Mouse (Mus musculus) MEL (cell line): ENCODE results near the gene Syn3. TPM values are rescaled to one million over a fixed set of nuclear protein-coding genes. Genes with fewer than 3 reads are reported as not detected.

Source experiments
- DNase-seq: peaks from one replicate; pipeline ENCODE4 v3.0.0; 2011; ENCODE audit warnings: low read depth, low spot score
- H3K27ac ChIP-seq: 2 replicates; pipeline ENCODE4 v1.5.1; 2012; ENCODE audit warnings: low read depth, mild to moderate bottlenecking, control low read depth, low read length, moderate library complexity; ENCODE audit not compliant: control insufficient read depth
- H3K27me3 ChIP-seq, 2 experiments: fragments of 150-350 bp in 1 of 2; sonication (generic) in 1 of 2; 2 replicates each; pipeline ENCODE4 v1.6.1; 2012; ENCODE audit warnings: low read length in 2 of 2, mild to moderate bottlenecking in 2 of 2, improper control_type of control experiment in 1 of 2, moderate library complexity in 1 of 2; ENCODE audit not compliant: insufficient read depth in 2 of 2, control insufficient read depth in 1 of 2
- H3K36me3 ChIP-seq, 2 experiments: 2 replicates each; pipeline ENCODE4 v1.6.1; 2012 to 2014; ENCODE audit warnings: low read length in 2 of 2, improper control_type of control experiment in 1 of 2, inconsistent platforms in 1 of 2, mild to moderate bottlenecking in 1 of 2; ENCODE audit not compliant: insufficient read depth in 2 of 2, control insufficient read depth in 1 of 2
- H3K4me1 ChIP-seq, 2 experiments: fragments of 150-350 bp in 1 of 2; sonication (generic) in 1 of 2; 2 replicates each; pipeline ENCODE4 v1.6.1; 2012; ENCODE audit warnings: low read length in 2 of 2, improper control_type of control experiment in 1 of 2, mild to moderate bottlenecking in 1 of 2; ENCODE audit not compliant: insufficient read depth in 2 of 2, control insufficient read depth in 1 of 2
- H3K4me3 ChIP-seq, 2 experiments: fragments of 150-350 bp in 1 of 2; sonication (generic) in 1 of 2; 2 replicates each; pipeline ENCODE4 v1.5.1; 2012; ENCODE audit warnings: low read depth in 2 of 2, low read length in 2 of 2, mild to moderate bottlenecking in 2 of 2, moderate library complexity in 2 of 2, control low read depth in 1 of 2, improper control_type of control experiment in 1 of 2; ENCODE audit not compliant: control insufficient read depth in 1 of 2, insufficient read depth in 1 of 2
- H3K79me2 ChIP-seq: 2 replicates; pipeline ENCODE4 v1.6.1; 2012; ENCODE audit warnings: mild to moderate bottlenecking, low read length, moderate library complexity; ENCODE audit not compliant: control insufficient read depth, poor library complexity, insufficient read depth
- H3K9ac ChIP-seq: 2 replicates; pipeline ENCODE4 v1.6.1; 2012; ENCODE audit warnings: low read depth, mild to moderate bottlenecking, control low read depth, low read length, moderate library complexity; ENCODE audit not compliant: control insufficient read depth, poor library complexity, severe bottlenecking
- H3K9me3 ChIP-seq: fragments of 150-350 bp; sonication (generic); replicated peaks from 2 replicates; pipeline ENCODE4 v1.6.1; 2012; ENCODE audit warnings: mild to moderate bottlenecking, low read length, improper control_type of control experiment, moderate library complexity; ENCODE audit not compliant: insufficient read depth
- BHLHE40 ChIP-seq: IDR thresholded peaks from 2 replicates; pipeline ENCODE4 v1.6.1; 2012; ENCODE audit warnings: low read depth, mild to moderate bottlenecking, inconsistent platforms, low read length, improper control_type of control experiment, borderline replicate concordance
- CHD1 ChIP-seq: IDR thresholded peaks from 2 replicates; pipeline ENCODE4 v1.6.1; 2012; ENCODE audit warnings: low read depth, mild to moderate bottlenecking, inconsistent platforms, low read length, improper control_type of control experiment
- CTCF ChIP-seq, 3 experiments: IDR thresholded peaks in 2 of 3; conservative IDR thresholded peaks in 1 of 3; 2 replicates each; pipeline ENCODE4 v1.5.1; 2011 to 2012; ENCODE audit warnings: low read length in 3 of 3, low read depth in 2 of 3, mild to moderate bottlenecking in 2 of 3, improper control_type of control experiment in 1 of 3, inconsistent platforms in 1 of 3, mixed read lengths in 1 of 3, moderate library complexity in 1 of 3; ENCODE audit not compliant: control insufficient read depth in 1 of 3, insufficient read depth in 1 of 3, poor library complexity in 1 of 3, severe bottlenecking in 1 of 3
- E2F4 ChIP-seq: IDR thresholded peaks from 2 replicates; pipeline ENCODE4 v1.6.1; 2011; ENCODE audit warnings: low read depth, low read length, improper control_type of control experiment, borderline replicate concordance
- ELF1 ChIP-seq: IDR thresholded peaks from 2 replicates; pipeline ENCODE4 v1.6.1; 2014; ENCODE audit warnings: low read depth, mild to moderate bottlenecking, inconsistent platforms, low read length, improper control_type of control experiment, moderate library complexity
- EP300 ChIP-seq, 2 experiments: IDR thresholded peaks; 2 replicates each; pipeline ENCODE4 v1.6.1; 2011; ENCODE audit warnings: improper control_type of control experiment in 2 of 2, low read length in 2 of 2, low read depth in 1 of 2, mild to moderate bottlenecking in 1 of 2
- GABPA ChIP-seq: IDR thresholded peaks from 2 replicates; pipeline ENCODE4 v1.6.1; 2012; ENCODE audit warnings: low read depth, mild to moderate bottlenecking, inconsistent platforms, low read length, improper control_type of control experiment, moderate library complexity
- HCFC1 ChIP-seq: IDR thresholded peaks from 2 replicates; pipeline ENCODE4 v1.6.1; 2012; ENCODE audit warnings: low read depth, mild to moderate bottlenecking, inconsistent platforms, low read length, improper control_type of control experiment, moderate library complexity
- JUND ChIP-seq: IDR thresholded peaks from 2 replicates; pipeline ENCODE4 v1.6.1; 2011; ENCODE audit warnings: low read depth, mild to moderate bottlenecking, improper control_type of control experiment, low read length
- KAT2A ChIP-seq: conservative IDR thresholded peaks from 2 replicates; pipeline ENCODE4 v1.6.1; 2012; ENCODE audit warnings: low read depth, low read length, improper control_type of control experiment, inconsistent platforms
- MAFK ChIP-seq: IDR thresholded peaks from 2 replicates; pipeline ENCODE4 v1.6.1; 2011; ENCODE audit warnings: low read depth, mild to moderate bottlenecking, low read length, improper control_type of control experiment, borderline replicate concordance
- MAX ChIP-seq: IDR thresholded peaks from 2 replicates; pipeline ENCODE4 v1.6.1; 2011; ENCODE audit warnings: low read length, improper control_type of control experiment
- MAZ ChIP-seq: IDR thresholded peaks from 2 replicates; pipeline ENCODE4 v1.6.1; 2012; ENCODE audit warnings: low read depth, mild to moderate bottlenecking, inconsistent platforms, low read length, improper control_type of control experiment
- MEF2A ChIP-seq: IDR thresholded peaks from 2 replicates; pipeline ENCODE4 v1.6.1; 2014; ENCODE audit warnings: low read depth, mild to moderate bottlenecking, inconsistent platforms, low read length, improper control_type of control experiment; ENCODE audit not compliant: poor library complexity, insufficient replicate concordance, severe bottlenecking; ENCODE audit errors: extremely low read depth
- MXI1 ChIP-seq: IDR thresholded peaks from 2 replicates; pipeline ENCODE4 v1.6.1; 2011; ENCODE audit warnings: mild to moderate bottlenecking, low read depth, low read length, improper control_type of control experiment
- MYB ChIP-seq: IDR thresholded peaks from 2 replicates; pipeline ENCODE4 v1.6.1; 2011; ENCODE audit warnings: mild to moderate bottlenecking, low read depth, low read length, improper control_type of control experiment
- MYC ChIP-seq: IDR thresholded peaks from 2 replicates; pipeline ENCODE4 v1.6.1; 2011; ENCODE audit warnings: low read depth, mild to moderate bottlenecking, low read length, improper control_type of control experiment, moderate library complexity
- NELFE ChIP-seq: IDR thresholded peaks from 2 replicates; pipeline ENCODE4 v1.6.1; 2011; ENCODE audit warnings: low read depth, low read length, improper control_type of control experiment
- NRF1 ChIP-seq: IDR thresholded peaks from 2 replicates; pipeline ENCODE4 v1.6.1; 2014; ENCODE audit warnings: low read depth, mild to moderate bottlenecking, inconsistent platforms, low read length, improper control_type of control experiment, moderate library complexity; ENCODE audit not compliant: poor library complexity, insufficient read depth, severe bottlenecking
- POLR2A ChIP-seq, 2 experiments: IDR thresholded peaks; 2 replicates each; pipeline ENCODE4 v1.6.1; 2011 to 2012; ENCODE audit warnings: low read length in 2 of 2, mild to moderate bottlenecking in 2 of 2, control low read depth in 1 of 2, improper control_type of control experiment in 1 of 2, low read depth in 1 of 2, moderate library complexity in 1 of 2; ENCODE audit not compliant: control insufficient read depth in 1 of 2, insufficient read depth in 1 of 2, poor library complexity in 1 of 2
- POLR2AphosphoS2 ChIP-seq: IDR thresholded peaks from 2 replicates; pipeline ENCODE4 v1.6.1; 2011; ENCODE audit warnings: low read length, improper control_type of control experiment
- POLR2AphosphoS5 ChIP-seq: IDR thresholded peaks from 2 replicates; pipeline ENCODE4 v1.6.1; 2012; ENCODE audit warnings: low read depth, borderline replicate concordance, mild to moderate bottlenecking, inconsistent platforms, low read length, moderate library complexity, mixed read lengths
- RAD21 ChIP-seq: IDR thresholded peaks from 2 replicates; pipeline ENCODE4 v1.6.1; 2011; ENCODE audit warnings: mild to moderate bottlenecking, low read depth, low read length, improper control_type of control experiment
- RCOR1 ChIP-seq: IDR thresholded peaks from 2 replicates; pipeline ENCODE4 v1.6.1; 2012; ENCODE audit warnings: low read depth, mild to moderate bottlenecking, inconsistent platforms, low read length, improper control_type of control experiment
- SIN3A ChIP-seq: IDR thresholded peaks from 2 replicates; pipeline ENCODE4 v1.6.1; 2012; ENCODE audit warnings: low read length, improper control_type of control experiment, inconsistent platforms
- SMC3 ChIP-seq: IDR thresholded peaks from 2 replicates; pipeline ENCODE4 v1.6.1; 2011; ENCODE audit warnings: low read depth, low read length, improper control_type of control experiment
- TAL1 ChIP-seq: IDR thresholded peaks from 2 replicates; pipeline ENCODE4 v1.6.1; 2012; ENCODE audit warnings: mild to moderate bottlenecking, inconsistent platforms, low read length, moderate library complexity, mixed read lengths
- TBP ChIP-seq: IDR thresholded peaks from 2 replicates; pipeline ENCODE4 v1.8.0; 2011; ENCODE audit warnings: low read depth, low read length, improper control_type of control experiment
- TCF12 ChIP-seq: IDR thresholded peaks from 2 replicates; pipeline ENCODE4 v1.6.1; 2014; ENCODE audit warnings: low read depth, mild to moderate bottlenecking, inconsistent platforms, low read length, improper control_type of control experiment, moderate library complexity
- UBTF ChIP-seq: IDR thresholded peaks from 2 replicates; pipeline ENCODE4 v1.6.1; 2012; ENCODE audit warnings: low read depth, mild to moderate bottlenecking, inconsistent platforms, low read length, improper control_type of control experiment, moderate library complexity, borderline replicate concordance; ENCODE audit not compliant: insufficient read depth
- USF1 ChIP-seq: IDR thresholded peaks from 2 replicates; pipeline ENCODE4 v1.6.1; 2014; ENCODE audit warnings: low read depth, mild to moderate bottlenecking, inconsistent platforms, low read length, improper control_type of control experiment, moderate library complexity
- ZC3H11A ChIP-seq: IDR thresholded peaks from 2 replicates; pipeline ENCODE4 v1.6.1; 2012; ENCODE audit warnings: low read depth, mild to moderate bottlenecking, inconsistent platforms, low read length, improper control_type of control experiment
- ZKSCAN1 ChIP-seq: IDR thresholded peaks from 2 replicates; pipeline ENCODE4 v1.6.1; 2012; ENCODE audit warnings: low read depth, mild to moderate bottlenecking, inconsistent platforms, low read length, improper control_type of control experiment, moderate library complexity
- ZNF384 ChIP-seq: IDR thresholded peaks from 2 replicates; pipeline ENCODE4 v1.6.1; 2012; ENCODE audit warnings: low read depth, mild to moderate bottlenecking, inconsistent platforms, low read length, improper control_type of control experiment
- polyA plus RNA-seq, 2 experiments: library from polyadenylated mRNA; stranded (reverse) in 1 of 2; unstranded in 1 of 2; fragments of >175 nt in 1 of 2; fragments of >200 nt in 1 of 2; gene quantifications; 2 replicates each; pipeline versions ENCODE4 v1.2.1 to v1.2.4; 2012; ENCODE audit warnings: low replicate concordance in 2 of 2, low read depth in 1 of 2; ENCODE audit not compliant: insufficient read length in 2 of 2, insufficient read depth in 1 of 2, missing spikeins in 1 of 2
- total RNA-seq: library from RNA; depleted of rRNA; stranded (reverse); fragments of 300-350 nt; gene quantifications from 2 replicates; pipeline ENCODE4 v1.2.3, GENCODE M21; 2012

Gene Syn3
- total and polyA plus RNA-seq, 3 experiments, result 0.06 TPM; not detected in 2

DNA sequence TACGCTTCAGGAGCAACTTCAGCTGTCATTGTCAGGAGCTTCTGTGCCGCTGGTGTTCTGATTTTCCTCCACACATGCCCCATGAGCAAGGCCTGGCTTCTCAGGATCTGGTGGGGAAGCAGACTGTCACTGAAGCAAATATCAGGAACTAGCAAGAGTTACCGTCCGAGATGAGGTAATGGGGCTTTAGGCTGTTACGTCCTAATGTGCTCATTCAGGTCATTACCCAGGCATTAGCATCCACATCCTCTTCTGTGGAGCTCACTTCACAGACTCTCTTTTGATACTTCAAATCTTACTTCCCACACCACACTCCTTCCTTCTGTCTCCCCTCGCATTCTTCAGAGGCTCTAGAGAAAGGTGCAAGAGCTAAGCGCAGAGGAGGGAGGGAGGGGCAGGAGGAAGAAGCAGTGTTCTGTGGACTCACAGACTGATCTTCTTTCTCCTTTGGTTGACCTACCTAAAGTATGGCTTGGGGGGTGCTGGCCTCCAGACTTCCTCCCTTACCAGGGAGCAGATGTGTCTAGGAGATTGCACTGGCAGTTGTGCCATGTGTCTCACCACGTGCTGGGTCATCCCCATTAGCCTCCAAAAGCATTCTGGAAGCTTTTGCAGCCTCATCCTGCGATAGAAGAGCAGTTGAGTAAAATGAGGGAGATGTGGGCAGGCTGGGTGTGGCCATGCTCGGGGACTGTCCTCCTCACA lies 445.7 kb downstream of the Syn3 start:
- peaks cover 0 to 3% of the 10 kb centered on the region in 2 experiments; a peak in 2 of 4 replicates for H3K4me1 ChIP-seq
- H3K27ac ChIP-seq, result no peak overlapping the region
- peak; percentile 42 for DNase-seq
- H3K36me3 ChIP-seq, result peaks cover 0 to 6% of the 10 kb centered on the region in 2 experiments; a peak in 3 of 4 replicates
- H3K9me3 ChIP-seq, result no peaks in the 10 kb centered on the region
- H3K9ac ChIP-seq, result no peak overlapping the region
- TF ChIP-seq CHD1 (no peak), POLR2AphosphoS5 (no peak), UBTF (no peak), KAT2A (no peak), ZKSCAN1 (no peak), ELF1 (no peak), EP300 (IDR thresholded peaks at IDR 0.05; ENCODE audit: low read depth in 1 of 2, low read length in 2 of 2) (peak in 1 of 2 experiments; percentile 63; a peak in 2 of 4 replicates), MAX (no peak; the same call in 1 of the 2 replicates), NELFE (no peak), JUND (no peak), MAZ (no peak), RCOR1 (no peak), CTCF (IDR thresholded peaks at IDR 0.05 in 2 of 3, conservative IDR thresholded peaks at IDR 0.05 in 1 of 3; ENCODE audit: control insufficient read depth in 1 of 3, insufficient read depth in 1 of 3, low read depth in 2 of 3, low read length in 3 of 3, poor library complexity in 1 of 3, severe bottlenecking in 1 of 3) (no peak), TCF12 (peak; percentile 21; the same call in 1 of the 2 replicates), NRF1 (no peak), MYC (no peak), E2F4 (no peak), MAFK (no peak), HCFC1 (no peak), USF1 (0 out of 2 replicates have a peak, but pooled peaks have one; percentile 7), SMC3 (no peak), POLR2A (IDR thresholded peaks at IDR 0.05; ENCODE audit: control insufficient read depth in 1 of 2, insufficient read depth in 1 of 2, low read depth in 1 of 2, low read length in 2 of 2, poor library complexity in 1 of 2) (no peak), SIN3A (no peak), GABPA (no peak), TBP (no peak), BHLHE40 (no peak), RAD21 (no peak), POLR2AphosphoS2 (no peak), MXI1 (no peak), ZC3H11A (no peak), ZNF384 (no peak), MEF2A (no peak), TAL1 (peak; percentile 62), MYB (no peak)
- no peak overlapping the region for H3K4me3 ChIP-seq
- no peaks in the 10 kb centered on the region for H3K27me3 ChIP-seq
- no peaks in the 10 kb centered on the region for H3K79me2 ChIP-seq
